Mouse (Mus musculus) lung, embryonic 15.5 days (tissue): ENCODE results near the gene Homer3. TPM values are rescaled to one million over a fixed set of nuclear protein-coding genes. Genes with fewer than 3 reads are reported as not detected.

Experiments
- ATAC-seq: fragments of 200-750 bp; cut with Nextera tagmentation; 2 replicates; pipeline ENCODE4 v1.8.0; 2017; ENCODE audit warnings: moderate number of reproducible peaks, borderline replicate concordance; ENCODE audit not compliant: low FRiP score, low TSS enrichment; ENCODE audit errors: extremely low read depth
- H3K27ac ChIP-seq: fragments of 300-500 bp; sonication (generic); 2 replicates; pipeline ENCODE4 v1.5.1; 2015; ENCODE audit warnings: moderate library complexity, mild to moderate bottlenecking, inconsistent platforms
- H3K27me3 ChIP-seq: fragments of 300-500 bp; sonication (generic); 2 replicates; pipeline ENCODE4 v1.6.1; 2015; ENCODE audit warnings: inconsistent platforms
- H3K36me3 ChIP-seq: fragments of 300-500 bp; sonication (generic); 2 replicates; pipeline ENCODE4 v1.6.1; 2015; ENCODE audit warnings: inconsistent platforms
- H3K4me1 ChIP-seq: fragments of 300-500 bp; sonication (generic); 2 replicates; pipeline ENCODE4 v1.6.1; 2015; ENCODE audit warnings: inconsistent platforms
- H3K4me2 ChIP-seq: fragments of 300-500 bp; sonication (generic); 2 replicates; pipeline ENCODE4 v1.6.1; 2015; ENCODE audit warnings: inconsistent platforms, mild to moderate bottlenecking, moderate library complexity
- H3K4me3 ChIP-seq: fragments of 300-500 bp; sonication (generic); 2 replicates; pipeline ENCODE4 v1.5.1; 2015; ENCODE audit warnings: mild to moderate bottlenecking, inconsistent platforms
- H3K9ac ChIP-seq: fragments of 300-500 bp; sonication (generic); 2 replicates; pipeline ENCODE4 v1.6.1; 2015; ENCODE audit warnings: inconsistent platforms
- H3K9me3 ChIP-seq: fragments of 300-500 bp; sonication (generic); 2 replicates; pipeline ENCODE4 v1.6.1; 2016; ENCODE audit warnings: inconsistent platforms
- WGBS: fragments of 180-500 bp; shearing (Covaris S2); methylation state at CpG from one replicate; pipeline ENCODE4 v1.1.7; 2015; 5-methylcytosine and 5-hydroxymethylcytosine counted together
- polyA plus RNA-seq: library from polyadenylated mRNA; unstranded; fragments of >200 nt; fragmentation: Nextera tagmentation; extraction: Ambion mirVana; gene quantifications from 2 replicates; pipeline ENCODE4 v1.2.1, GENCODE M21; 2015

Homer3 gene
- polyA plus RNA-seq, 1 experiment from 2014 or later = 73.0 TPM

DNA sequence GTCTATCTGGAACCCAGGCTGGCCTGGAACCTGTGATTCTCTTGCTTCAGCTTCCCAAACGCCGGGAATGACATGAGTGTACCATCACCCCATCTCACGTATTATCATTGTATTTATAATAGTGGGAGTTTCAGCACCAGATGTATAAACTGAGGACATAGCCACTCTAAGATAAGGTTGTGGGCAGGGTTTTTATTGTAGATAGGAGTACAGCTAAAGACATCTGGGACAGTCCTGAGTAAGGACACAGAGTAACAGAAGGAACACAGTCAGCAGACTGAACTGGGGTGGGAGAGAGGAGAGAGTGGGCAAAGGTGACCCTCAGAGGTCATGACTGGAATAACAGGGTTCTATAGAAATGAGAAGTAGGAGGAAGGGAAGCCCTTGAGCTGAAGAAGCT, 15.0 kb upstream of the Homer3 start:
- Histone ChIP-seq H3K36me3 (peaks cover 20% of the 10 kb centered on the region), H3K9ac (no peak overlapping the region), H3K4me3 (no peak overlapping the region), H3K4me1 (0 out of 2 replicates have a peak, but pooled peaks cover under 1% of the 10 kb centered on the region), H3K9me3 (no peaks in the 10 kb centered on the region), H3K27ac (no peak overlapping the region), H3K4me2 (no peak overlapping the region), H3K27me3 (no peaks in the 10 kb centered on the region)
- ATAC-seq = no peak
- 70% methylated on average over 3 of the region's 3 CpGs for WGBS

DNA sequence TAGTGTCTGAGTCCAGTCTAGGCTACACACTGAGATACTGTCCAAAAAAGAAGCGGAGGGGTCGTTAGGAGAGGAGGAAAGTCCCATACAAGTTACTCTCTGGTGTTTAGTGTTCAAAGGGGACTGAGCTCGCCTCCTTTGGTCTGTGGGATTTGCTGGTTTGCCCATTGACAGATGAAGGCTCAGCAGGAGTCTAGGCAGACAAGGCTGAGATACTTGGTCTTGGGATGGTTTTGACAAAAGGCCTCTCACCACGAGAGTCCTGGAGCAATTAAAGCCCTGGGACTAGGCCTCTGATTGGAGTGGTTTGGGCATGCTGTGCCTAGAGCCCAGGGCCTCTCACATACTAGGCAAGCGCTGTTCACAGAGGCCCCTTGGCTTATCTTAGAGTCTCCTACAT, 14.3 kb upstream of the Homer3 start:
- no peak for ATAC-seq
- H3K27ac ChIP-seq = 0 out of 2 replicates have a peak overlapping the region, but pooled peaks have one; percentile 21
- no peak overlapping the region for H3K4me2 ChIP-seq
- 0 out of 2 replicates have a peak, but pooled peaks cover 7% of the 10 kb centered on the region for H3K4me1 ChIP-seq
- H3K9me3 ChIP-seq = no peaks in the 10 kb centered on the region
- H3K36me3 ChIP-seq = peaks cover 13% of the 10 kb centered on the region
- no peaks in the 10 kb centered on the region for H3K27me3 ChIP-seq
- no peak overlapping the region for H3K4me3 ChIP-seq
- WGBS = 65% methylated on average over 5 of the region's 5 CpGs
- H3K9ac ChIP-seq = no peak overlapping the region

DNA sequence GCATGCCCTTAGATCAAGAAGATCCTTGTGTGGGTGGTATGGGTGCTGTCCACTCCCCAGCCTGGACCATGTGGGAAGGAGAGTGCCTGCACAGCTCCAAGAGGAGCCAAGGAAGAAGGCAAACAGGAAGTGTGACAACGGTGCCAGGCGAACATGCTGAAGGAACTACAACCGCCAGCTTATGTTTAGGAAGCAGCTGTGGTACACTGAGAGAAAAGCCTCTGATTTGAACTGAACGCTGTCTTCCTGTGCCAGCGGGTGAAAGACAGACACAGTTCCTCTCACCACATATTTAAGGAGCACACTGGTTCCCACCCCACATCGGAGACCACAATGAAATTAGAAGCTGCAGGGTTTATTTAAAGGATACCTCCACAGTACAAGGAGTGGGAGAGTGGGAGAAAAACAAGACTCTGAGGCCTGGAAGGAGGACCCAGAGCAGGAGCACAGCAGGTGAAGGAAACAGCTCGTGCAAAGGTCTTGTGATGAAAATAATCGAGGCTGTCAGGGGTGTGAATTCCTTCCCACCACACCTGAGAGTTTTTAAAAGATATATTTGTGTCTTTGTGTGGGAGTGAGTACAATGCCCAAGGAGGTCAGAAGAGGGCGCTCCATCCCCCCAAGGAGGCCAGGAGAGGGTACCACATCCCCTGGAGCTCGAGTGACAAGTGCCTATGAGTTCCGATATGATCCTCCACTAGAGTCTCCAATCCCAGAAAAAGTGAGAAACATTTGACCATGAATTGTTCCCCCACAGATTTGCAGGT, 13.6 kb upstream of the Homer3 start:
- Histone ChIP-seq H3K27me3 (no peaks in the 10 kb centered on the region), H3K4me1 (0 out of 2 replicates have a peak, but pooled peaks cover 7% of the 10 kb centered on the region), H3K9me3 (no peaks in the 10 kb centered on the region), H3K9ac (no peak overlapping the region), H3K36me3 (peaks cover 7% of the 10 kb centered on the region), H3K4me3 (no peak overlapping the region), H3K4me2 (no peak overlapping the region), H3K27ac (peak overlapping the region; percentile 21; the same call in 1 of the 2 replicates)
- 41% methylated on average over 11 of the region's 11 CpGs for WGBS
- no peak for ATAC-seq

DNA sequence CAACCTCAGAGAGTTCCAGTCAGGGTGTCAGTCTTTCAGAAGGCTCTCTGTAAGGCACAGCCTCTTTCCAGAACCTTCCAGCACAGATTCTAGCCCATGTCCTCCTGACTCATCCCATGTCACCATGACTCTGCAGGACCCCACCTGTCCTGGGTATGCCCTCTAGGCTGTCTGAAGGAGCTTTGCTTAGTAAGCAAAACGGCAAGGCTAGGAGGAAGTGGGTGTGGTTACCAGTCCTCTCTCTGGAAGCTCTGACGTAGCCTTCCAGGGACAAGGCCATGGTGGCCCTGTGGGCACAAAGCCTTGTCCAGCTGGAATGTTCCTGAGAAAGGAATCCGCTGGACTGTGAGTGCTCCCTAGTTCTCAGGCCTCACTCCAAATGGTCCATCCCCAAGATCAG, 9.7 kb upstream of the Homer3 start:
- Histone ChIP-seq H3K4me3 (no peak overlapping the region), H3K27me3 (no peaks in the 10 kb centered on the region), H3K4me2 (no peak overlapping the region), H3K9ac (no peak overlapping the region), H3K9me3 (no peaks in the 10 kb centered on the region), H3K27ac (no peak overlapping the region), H3K4me1 (0 out of 2 replicates have a peak, but pooled peaks cover 8% of the 10 kb centered on the region), H3K36me3 (no peaks in the 10 kb centered on the region)
- peak; percentile 47; the same call in 1 of the 2 replicates for ATAC-seq
- WGBS = 34% methylated on average over 3 of the region's 3 CpGs

DNA sequence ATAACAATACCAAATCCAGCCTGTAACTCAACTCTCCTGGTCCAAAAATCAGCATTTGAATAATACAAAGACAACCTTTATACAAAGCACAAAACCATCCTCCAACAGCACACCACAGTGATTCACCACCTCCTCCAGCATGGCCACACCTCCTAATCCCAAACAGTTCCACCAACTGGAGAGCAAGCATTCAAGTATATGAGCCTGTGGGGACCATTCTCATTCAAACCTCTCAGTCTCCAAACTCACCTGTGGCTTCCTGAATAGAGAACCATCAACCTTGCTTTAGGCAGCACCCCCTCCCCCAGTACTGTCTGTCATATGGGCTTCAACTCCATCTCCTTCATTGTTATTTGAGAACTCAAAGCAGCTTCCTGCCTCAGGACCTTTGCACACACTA, 8.3 kb upstream of the Homer3 start:
- H3K9ac ChIP-seq = no peak overlapping the region
- no peak overlapping the region for H3K4me3 ChIP-seq
- peaks cover 13% of the 10 kb centered on the region; the same call in 1 of the 2 replicates for H3K4me1 ChIP-seq
- H3K4me2 ChIP-seq = no peak overlapping the region
- no peaks in the 10 kb centered on the region for H3K9me3 ChIP-seq
- H3K36me3 ChIP-seq = no peaks in the 10 kb centered on the region
- H3K27me3 ChIP-seq = no peaks in the 10 kb centered on the region
- no peak overlapping the region for H3K27ac ChIP-seq
- no peak for ATAC-seq

DNA sequence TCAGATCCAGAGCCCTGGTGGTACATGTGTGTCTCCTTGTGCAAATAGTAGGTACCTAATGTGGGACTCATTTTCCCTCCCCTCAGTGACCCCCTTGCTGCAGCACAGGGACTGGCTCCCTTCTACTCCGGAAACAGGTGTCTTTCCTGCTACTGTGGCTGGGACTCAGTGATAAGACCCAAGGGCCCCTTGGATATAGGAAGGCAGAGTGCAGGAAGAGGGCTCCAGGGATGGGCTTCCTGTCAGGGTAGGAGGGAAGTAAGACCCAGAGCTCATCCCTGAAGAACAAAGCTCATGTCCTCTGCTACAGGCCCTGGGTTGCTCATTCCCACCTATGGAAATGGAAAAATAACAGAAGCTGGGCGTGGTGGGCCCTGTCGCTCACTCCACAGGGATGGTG, 6.2 kb upstream of the Homer3 start:
- no peak overlapping the region for H3K4me2 ChIP-seq
- no peaks in the 10 kb centered on the region for H3K9me3 ChIP-seq
- no peaks in the 10 kb centered on the region for H3K27me3 ChIP-seq
- 57% methylated on average over 3 of the region's 3 CpGs for WGBS
- no peaks in the 10 kb centered on the region for H3K36me3 ChIP-seq
- ATAC-seq = peak; percentile 50; the same call in 1 of the 2 replicates
- H3K27ac ChIP-seq = peak overlapping the region; percentile 79
- H3K4me1 ChIP-seq = peaks cover 24% of the 10 kb centered on the region
- no peak overlapping the region for H3K9ac ChIP-seq
- H3K4me3 ChIP-seq = no peak overlapping the region

DNA sequence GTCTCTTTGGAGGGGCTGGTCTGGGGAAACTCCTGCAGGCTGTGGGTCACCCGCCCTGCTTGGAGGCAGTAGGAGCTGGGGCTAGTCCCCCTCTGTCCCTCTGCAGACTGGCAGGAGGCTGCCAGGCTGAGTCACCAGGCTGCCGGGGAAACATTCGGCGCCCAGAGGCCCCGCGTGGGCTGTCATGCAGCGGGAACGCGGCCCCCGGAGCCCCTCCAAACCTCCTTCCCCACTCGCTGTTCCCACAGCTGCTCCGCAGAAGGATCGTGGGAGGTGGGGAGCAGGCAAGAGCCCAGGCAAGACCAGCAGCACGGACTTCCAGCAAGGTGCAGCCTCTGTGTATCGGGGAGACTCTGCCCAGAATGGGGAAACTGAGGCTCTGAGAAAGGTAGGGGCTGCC, 4.5 kb upstream of the Homer3 start:
- no peak overlapping the region for H3K4me3 ChIP-seq
- no peak overlapping the region for H3K9ac ChIP-seq
- ATAC-seq = no peak
- H3K4me2 ChIP-seq = no peak overlapping the region
- H3K27me3 ChIP-seq = no peaks in the 10 kb centered on the region
- no peaks in the 10 kb centered on the region for H3K36me3 ChIP-seq
- H3K27ac ChIP-seq = no peak overlapping the region
- H3K9me3 ChIP-seq = no peaks in the 10 kb centered on the region
- H3K4me1 ChIP-seq = peaks cover 31% of the 10 kb centered on the region
- WGBS = 43% methylated on average over 15 of the region's 15 CpGs

DNA sequence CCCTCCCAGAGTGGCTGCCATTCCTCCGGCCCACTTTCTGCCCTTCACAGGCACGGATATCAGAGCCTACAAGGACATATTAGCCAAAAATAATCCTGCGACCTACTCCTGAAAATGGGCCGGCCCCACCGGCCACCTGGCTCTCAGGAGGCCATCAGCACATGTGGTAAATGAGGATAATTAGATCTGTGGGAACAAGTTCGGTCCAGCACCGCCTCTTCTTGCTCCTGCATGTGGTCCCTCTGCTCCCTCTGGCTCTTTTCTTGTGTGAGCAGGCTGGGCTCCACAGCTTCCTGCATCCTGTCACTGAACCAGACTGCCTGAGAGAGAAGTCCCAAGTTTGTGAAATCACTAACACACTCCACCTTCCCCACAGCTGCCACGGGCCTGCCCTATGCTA, 3.4 kb upstream of the Homer3 start:
- Histone ChIP-seq H3K9me3 (no peaks in the 10 kb centered on the region), H3K4me2 (no peak overlapping the region), H3K4me1 (peaks cover 33% of the 10 kb centered on the region), H3K27me3 (no peaks in the 10 kb centered on the region), H3K9ac (no peak overlapping the region), H3K4me3 (no peak overlapping the region), H3K36me3 (no peaks in the 10 kb centered on the region), H3K27ac (no peak overlapping the region; the same call in 1 of the 2 replicates)
- 54% methylated on average over 8 of the region's 8 CpGs for WGBS
- no peak for ATAC-seq

DNA sequence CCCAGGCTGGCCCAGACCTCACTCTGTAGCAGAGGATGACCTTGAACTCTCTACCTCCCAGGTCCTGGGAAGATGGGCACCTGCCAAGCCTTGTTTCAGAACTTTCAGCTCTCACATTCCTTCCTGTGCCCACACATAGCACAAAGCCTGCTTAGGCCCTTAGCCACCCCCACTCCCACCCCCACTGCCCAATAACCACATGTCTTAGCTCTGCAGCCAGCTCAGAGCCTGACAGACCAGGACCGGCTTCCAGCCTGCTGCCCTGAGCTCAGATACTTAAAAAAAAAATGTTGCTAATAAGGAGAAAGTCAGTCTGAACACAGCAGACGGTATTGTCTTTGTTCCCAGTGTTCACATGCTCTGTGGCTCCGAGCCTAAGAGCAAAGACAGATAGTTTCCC, 1.6 kb upstream of the Homer3 start:
- Histone ChIP-seq H3K36me3 (peaks cover 12% of the 10 kb centered on the region), H3K9me3 (no peaks in the 10 kb centered on the region), H3K4me1 (peaks cover 33% of the 10 kb centered on the region), H3K27me3 (no peaks in the 10 kb centered on the region), H3K4me3 (no peak overlapping the region), H3K27ac (peak overlapping the region; percentile 83), H3K4me2 (no peak overlapping the region), H3K9ac (no peak overlapping the region)
- 26% methylated on average over 3 of the region's 3 CpGs for WGBS
- ATAC-seq = no peak

DNA sequence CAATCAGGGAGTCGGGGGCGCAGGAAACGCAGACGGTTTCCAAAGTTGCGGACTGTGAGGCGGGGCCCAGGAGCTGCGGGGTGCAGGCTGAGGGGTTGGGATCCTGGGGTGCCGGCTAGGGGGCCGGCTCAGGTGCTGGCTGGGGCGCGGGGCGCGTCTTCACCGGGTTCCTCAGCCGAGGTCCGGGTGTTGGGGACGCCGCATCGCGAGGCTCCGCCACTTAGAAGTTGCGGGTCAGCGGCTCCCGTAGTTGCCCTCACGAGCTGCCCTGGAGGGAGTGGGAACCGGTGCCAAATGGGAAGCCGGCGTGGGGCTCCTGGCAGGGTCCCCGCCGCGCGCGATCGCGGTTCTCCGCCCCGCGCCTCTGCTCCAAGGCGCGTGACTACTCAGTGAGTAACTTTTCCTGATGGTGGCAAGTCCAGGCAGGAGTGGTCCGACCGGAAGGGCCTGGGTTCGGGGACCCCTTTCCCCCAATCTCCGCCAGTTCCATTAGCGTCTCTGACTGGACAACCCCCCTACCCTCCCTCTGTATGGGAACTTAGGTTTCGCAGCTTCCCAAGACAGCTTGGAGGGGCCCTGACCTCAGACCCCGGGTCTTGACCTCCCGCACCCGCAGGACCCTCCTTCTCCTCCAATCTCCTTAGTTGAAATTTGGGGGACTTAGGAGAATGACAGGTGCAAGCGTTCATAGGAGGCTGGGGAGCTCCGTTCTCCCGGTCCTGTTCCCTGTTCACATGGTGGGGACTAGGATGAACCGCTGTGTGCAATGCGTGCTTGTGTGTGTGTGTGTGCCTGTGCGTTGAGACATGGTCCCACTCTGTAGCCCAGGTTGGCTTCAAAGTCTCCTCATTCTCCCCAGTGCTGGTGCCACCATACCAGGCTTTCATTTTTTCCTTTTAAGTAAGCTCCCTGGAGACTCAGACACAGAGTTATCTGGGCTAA, 780 bp downstream of the Homer3 start:
- Histone ChIP-seq H3K27ac (peak overlapping the region; percentile 83), H3K9ac (peak overlapping the region; percentile 89), H3K36me3 (peaks cover 34% of the 10 kb centered on the region), H3K4me1 (peaks cover 27% of the 10 kb centered on the region), H3K4me2 (peak overlapping the region; percentile 67), H3K9me3 (no peaks in the 10 kb centered on the region), H3K4me3 (peak overlapping the region; percentile 82), H3K27me3 (no peaks in the 10 kb centered on the region)
- ATAC-seq = peak; percentile 64
- under 1% methylated on average over 54 of the region's 55 CpGs for WGBS

DNA sequence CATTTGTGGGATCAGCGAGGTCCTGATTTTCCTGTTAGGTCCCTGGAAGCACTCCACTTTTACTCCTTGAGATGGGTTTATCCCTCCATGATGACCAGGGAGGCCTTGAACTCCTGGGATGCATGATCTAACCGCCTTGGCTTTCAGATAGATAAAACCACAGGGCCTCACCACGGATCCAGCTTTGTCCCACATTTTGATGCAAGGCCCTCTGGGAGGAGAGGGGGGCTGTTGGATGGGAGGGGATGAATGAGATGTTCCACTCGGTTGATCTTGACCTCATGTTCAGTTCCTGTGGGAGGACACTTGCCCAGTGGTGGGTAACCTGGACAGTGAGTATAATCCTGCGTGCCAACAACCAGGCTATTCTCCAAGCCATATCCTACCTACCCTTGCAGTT, 1.8 kb downstream of the Homer3 start:
- Histone ChIP-seq H3K27me3 (no peaks in the 10 kb centered on the region), H3K27ac (no peak overlapping the region), H3K4me1 (peaks cover 26% of the 10 kb centered on the region), H3K9ac (no peak overlapping the region), H3K9me3 (no peaks in the 10 kb centered on the region), H3K4me3 (no peak overlapping the region), H3K4me2 (peak overlapping the region; percentile 67), H3K36me3 (peaks cover 38% of the 10 kb centered on the region)
- WGBS = 66% methylated on average over 5 of the region's 5 CpGs
- no peak for ATAC-seq

DNA sequence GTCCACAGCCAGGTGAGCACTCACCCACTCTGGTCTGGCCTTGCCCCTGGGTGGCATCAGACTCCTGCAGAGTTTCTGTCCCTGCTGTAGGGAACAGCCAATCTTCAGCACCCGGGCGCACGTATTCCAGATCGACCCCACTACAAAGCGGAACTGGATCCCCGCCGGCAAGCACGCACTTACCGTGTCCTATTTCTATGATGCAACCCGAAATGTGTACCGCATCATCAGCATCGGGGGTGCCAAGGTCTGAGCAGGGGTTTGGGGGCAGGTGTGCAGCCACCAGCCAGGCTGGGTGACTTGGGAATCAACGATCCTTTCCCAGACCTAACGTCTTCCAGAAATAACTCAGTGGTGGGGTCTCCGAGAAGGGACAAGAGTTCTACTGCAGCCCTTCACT, 2.7 kb downstream of the Homer3 start:
- Histone ChIP-seq H3K4me2 (no peak overlapping the region), H3K9me3 (no peaks in the 10 kb centered on the region), H3K9ac (no peak overlapping the region), H3K27ac (no peak overlapping the region), H3K27me3 (no peaks in the 10 kb centered on the region), H3K4me3 (no peak overlapping the region), H3K36me3 (peaks cover 46% of the 10 kb centered on the region), H3K4me1 (peaks cover 26% of the 10 kb centered on the region)
- 96% methylated on average over 15 of the region's 15 CpGs for WGBS
- ATAC-seq = no peak
